Mouse (Mus musculus) forebrain, postnatal 0 days (tissue): ENCODE measurements around the gene Dkkl1. TPM values are rescaled to one million over a fixed set of nuclear protein-coding genes. Genes with fewer than 3 reads are reported as not detected.

Experiments used
- ATAC-seq: fragments of 200-750 bp; cut with Nextera tagmentation; 2 replicates; pipeline ENCODE4 v1.8.0; 2017; ENCODE audit warnings: mild to moderate bottlenecking, moderate library complexity
- DNase-seq: peaks from one replicate; pipeline ENCODE4 v3.0.0-alpha.2; 2015
- H3K27ac ChIP-seq: fragments of 300-500 bp; sonication (generic); 2 replicates; pipeline ENCODE4 v1.5.1; 2014; ENCODE audit warnings: low read depth, mild to moderate bottlenecking, antibody characterized with exemption, low read length, moderate library complexity, mixed read lengths
- H3K27me3 ChIP-seq: fragments of 300-500 bp; sonication (generic); 2 replicates; pipeline ENCODE4 v1.6.1; 2014; ENCODE audit warnings: mild to moderate bottlenecking, low read length, mixed read lengths; ENCODE audit not compliant: insufficient read depth
- H3K36me3 ChIP-seq: fragments of 300-500 bp; sonication (generic); 2 replicates; pipeline ENCODE4 v1.6.1; 2014; ENCODE audit warnings: mild to moderate bottlenecking, moderate library complexity; ENCODE audit not compliant: insufficient read depth
- H3K4me1 ChIP-seq: fragments of 300-500 bp; sonication (generic); 2 replicates; pipeline ENCODE4 v1.6.1; 2014; ENCODE audit warnings: antibody characterized with exemption; ENCODE audit not compliant: insufficient read depth
- H3K4me2 ChIP-seq: fragments of 300-500 bp; sonication (generic); 2 replicates; pipeline ENCODE4 v1.6.1; 2014; ENCODE audit warnings: low read depth, mild to moderate bottlenecking, moderate library complexity
- H3K4me3 ChIP-seq: fragments of 300-500 bp; sonication (generic); 2 replicates; pipeline ENCODE4 v1.5.1; 2014; ENCODE audit warnings: low read depth, low read length, mixed read lengths
- H3K9ac ChIP-seq: fragments of 300-500 bp; sonication (generic); 2 replicates; pipeline ENCODE4 v1.6.1; 2014; ENCODE audit warnings: mild to moderate bottlenecking
- H3K9me3 ChIP-seq: fragments of 300-500 bp; sonication (generic); 2 replicates; pipeline ENCODE4 v1.6.1; 2016; ENCODE audit warnings: low read length
- CTCF ChIP-seq: sonication (generic); IDR thresholded peaks from 2 replicates; pipeline ENCODE4 v1.5.1; 2016; ENCODE audit warnings: antibody characterized with exemption, control low read depth, low read depth
- WGBS: fragments of 180-500 bp; shearing (Covaris S2); extraction: QIAGEN DNeasy Blood & Tissue Kit; methylation state at CpG from one replicate; pipeline ENCODE4 v1.1.7; 2014; 5-methylcytosine and 5-hydroxymethylcytosine counted together
- polyA plus RNA-seq: library from polyadenylated mRNA; unstranded; fragments of >200 nt; fragmentation: Nextera tagmentation; extraction: Ambion mirVana; gene quantifications from 2 replicates; pipeline ENCODE4 v1.2.1, GENCODE M21; 2015
- total RNA-seq: library from RNA; depleted of rRNA; stranded (reverse); fragments of >200 nt; gene quantifications from 2 replicates; pipeline ENCODE4 v1.2.3, GENCODE M21; 2014

The Dkkl1 gene
- total and polyA plus RNA-seq, 2 experiments from 2014 or later, result 9.1 to 12.1 TPM

DNA sequence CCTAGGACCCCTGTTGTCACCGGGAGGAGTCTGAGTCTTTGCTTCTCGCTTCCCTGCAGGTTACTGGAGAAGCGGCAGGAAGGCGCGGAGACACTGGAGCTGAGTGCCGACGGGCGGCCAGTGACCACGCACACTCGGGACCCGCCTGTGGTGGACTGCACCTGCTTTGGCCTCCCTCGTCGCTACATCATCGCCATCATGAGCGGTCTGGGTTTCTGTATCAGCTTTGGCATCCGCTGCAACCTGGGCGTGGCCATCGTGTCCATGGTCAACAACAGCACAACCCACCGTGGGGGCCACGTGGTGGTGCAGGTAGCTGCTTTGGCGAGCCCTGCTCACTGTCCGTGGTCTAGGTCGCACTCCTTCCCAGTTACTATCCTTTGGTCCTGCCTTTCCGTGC is 43.3 kb downstream of the Dkkl1 start:
- H3K9ac ChIP-seq, result 0 out of 2 replicates have a peak overlapping the region, but pooled peaks have one; percentile 18
- no peaks in the 10 kb centered on the region for H3K36me3 ChIP-seq
- TF ChIP-seq CTCF, result no peak
- DNase-seq (no peak), ATAC-seq (no peak)
- peak overlapping the region; percentile 38 for H3K4me2 ChIP-seq
- no peaks in the 10 kb centered on the region for H3K9me3 ChIP-seq
- WGBS, result 7% methylated on average over 24 of the region's 24 CpGs
- no peak overlapping the region for H3K27ac ChIP-seq
- H3K4me3 ChIP-seq, result no peak overlapping the region
- H3K27me3 ChIP-seq, result peaks cover 11% of the 10 kb centered on the region
- no peaks in the 10 kb centered on the region for H3K4me1 ChIP-seq

DNA sequence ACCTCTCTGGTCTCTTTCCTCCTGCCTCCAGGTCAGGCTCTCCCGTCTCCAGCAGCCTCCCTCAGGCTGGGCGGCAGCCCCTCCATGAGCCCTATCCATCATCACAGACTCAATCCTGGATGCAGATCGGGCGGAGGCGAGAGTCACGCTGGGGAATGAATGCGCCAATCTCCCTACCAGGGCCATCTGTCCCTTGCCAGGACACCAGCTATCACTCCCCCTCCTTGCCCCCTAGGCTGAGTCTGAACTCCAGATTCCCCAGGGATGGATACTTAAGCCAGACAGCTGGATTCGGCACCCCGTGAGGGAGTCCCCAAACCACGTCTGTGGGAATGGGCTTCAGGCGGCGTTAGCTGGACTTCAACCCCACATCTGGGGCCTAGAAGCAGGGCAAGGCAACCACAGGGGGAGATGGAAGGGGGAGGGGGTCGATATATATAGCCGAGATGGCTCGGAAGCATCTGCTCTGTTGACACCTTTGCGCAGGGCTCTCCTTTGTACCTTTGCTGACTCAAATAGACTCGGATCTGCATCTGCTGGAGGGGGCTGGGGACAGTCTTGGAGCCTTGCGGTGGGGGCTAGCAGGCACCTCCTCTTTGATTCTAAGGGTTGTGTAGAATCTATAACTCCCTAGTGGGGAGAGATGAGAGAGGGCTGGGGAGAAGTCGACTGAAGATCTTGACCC is 44.0 kb downstream of the Dkkl1 start:
- ATAC-seq (peak; percentile 21; the same call in 1 of the 2 replicates), DNase-seq (no peak)
- Histone ChIP-seq H3K9ac (peak overlapping the region; percentile 44), H3K4me3 (peak overlapping the region; percentile 18), H3K27ac (no peak overlapping the region), H3K27me3 (peaks cover 14% of the 10 kb centered on the region), H3K9me3 (no peaks in the 10 kb centered on the region), H3K4me1 (no peaks in the 10 kb centered on the region), H3K4me2 (peak overlapping the region; percentile 38), H3K36me3 (no peaks in the 10 kb centered on the region)
- 5% methylated on average over 19 of the region's 19 CpGs for WGBS
- no peak for TF ChIP-seq CTCF

DNA sequence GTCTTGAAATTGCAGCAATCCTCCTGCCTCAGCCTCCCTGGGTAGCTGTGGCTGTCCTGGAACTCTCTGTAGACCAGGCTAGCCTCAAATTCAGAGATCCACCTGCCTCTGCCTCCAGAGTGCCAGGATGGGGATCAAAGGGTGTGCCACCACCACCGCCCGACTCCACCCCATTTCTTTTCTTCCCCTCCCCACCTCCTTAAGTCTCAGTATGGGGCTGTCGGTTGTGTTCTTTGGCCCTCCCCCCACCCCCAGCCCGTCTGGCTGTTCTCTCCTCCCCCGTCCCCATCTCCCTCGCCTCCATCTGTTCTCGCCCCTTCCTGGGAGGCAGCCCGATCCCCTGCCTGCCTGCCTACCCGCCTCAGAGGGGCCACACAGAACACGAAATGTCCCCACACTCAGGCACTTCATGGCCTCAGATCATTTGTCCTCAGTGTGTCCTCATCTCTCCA is 45.0 kb downstream of the Dkkl1 start:
- Histone ChIP-seq H3K9ac (no peak overlapping the region), H3K4me2 (peak overlapping the region; percentile 38), H3K36me3 (no peaks in the 10 kb centered on the region), H3K27me3 (peaks cover 14% of the 10 kb centered on the region), H3K4me3 (no peak overlapping the region), H3K9me3 (no peaks in the 10 kb centered on the region), H3K4me1 (peaks cover 6% of the 10 kb centered on the region; the same call in 1 of the 2 replicates), H3K27ac (peak overlapping the region; percentile 54; the same call in 1 of the 2 replicates)
- TF ChIP-seq CTCF, result no peak
- no peak for ATAC-seq
- no peak for DNase-seq
- 18% methylated on average over 10 of the region's 10 CpGs for WGBS

DNA sequence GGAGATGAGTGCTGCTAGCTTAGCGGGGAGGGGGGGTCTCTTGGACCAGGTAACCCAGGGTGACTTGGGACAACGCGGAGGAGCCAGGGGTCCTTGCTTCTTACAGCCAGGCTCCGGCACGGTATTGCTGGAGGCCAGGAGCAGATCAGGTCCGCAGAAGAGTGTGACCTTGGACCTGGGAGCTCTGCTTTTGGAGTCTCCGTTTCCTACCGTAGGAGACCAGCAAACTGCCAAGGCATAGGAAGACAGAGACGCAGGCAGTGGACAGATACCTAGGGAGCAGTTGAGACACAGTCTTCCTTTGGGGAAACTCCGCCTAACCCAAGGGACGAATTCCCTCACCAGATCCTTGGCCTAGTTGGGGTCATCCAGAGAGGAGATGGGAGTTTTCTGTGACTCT is 46.2 kb downstream of the Dkkl1 start:
- H3K9ac ChIP-seq, result no peak overlapping the region
- peak overlapping the region; percentile 62 for H3K4me2 ChIP-seq

DNA sequence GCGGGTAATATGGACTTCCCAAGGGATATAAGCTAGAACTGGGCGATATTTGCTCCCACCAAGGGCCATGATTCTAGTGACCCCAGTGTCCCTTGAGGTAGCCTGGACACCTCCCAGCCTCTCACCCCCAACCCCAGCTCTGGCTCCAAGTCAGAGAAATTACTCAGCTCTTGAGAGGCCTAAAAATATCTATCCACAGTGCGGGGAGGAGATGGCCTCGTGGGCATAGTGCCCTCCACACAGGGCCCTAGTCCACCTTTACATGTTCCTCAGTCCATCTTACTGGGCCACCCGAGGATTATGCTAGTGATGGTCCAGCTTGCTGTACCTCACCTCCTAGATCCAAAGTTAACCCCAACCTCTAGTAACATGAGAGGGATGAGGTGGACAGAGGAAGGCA is 47.1 kb downstream of the Dkkl1 start:
- peaks cover 6% of the 10 kb centered on the region; the same call in 1 of the 2 replicates for H3K36me3 ChIP-seq
- 61% methylated on average over 5 of the region's 5 CpGs for WGBS
- ATAC-seq (no peak), DNase-seq (no peak)
- H3K9me3 ChIP-seq, result no peaks in the 10 kb centered on the region
- no peak for TF ChIP-seq CTCF
- H3K4me1 ChIP-seq, result peaks cover 6% of the 10 kb centered on the region; the same call in 1 of the 2 replicates
- H3K4me3 ChIP-seq, result peak overlapping the region; percentile 47
- H3K9ac ChIP-seq, result peak overlapping the region; percentile 59; the same call in 1 of the 2 replicates
- peak overlapping the region; percentile 62 for H3K4me2 ChIP-seq
- H3K27ac ChIP-seq, result peak overlapping the region; percentile 9; the same call in 1 of the 2 replicates
- peaks cover 14% of the 10 kb centered on the region for H3K27me3 ChIP-seq

More for the DNA sequence above, 46.2 kb downstream of the Dkkl1 start:
- DNase-seq (no peak), ATAC-seq (no peak)
- H3K36me3 ChIP-seq, result no peaks in the 10 kb centered on the region
- TF ChIP-seq CTCF, result no peak
- 41% methylated on average over 11 of the region's 11 CpGs for WGBS
- no peaks in the 10 kb centered on the region for H3K9me3 ChIP-seq
- peaks cover 14% of the 10 kb centered on the region for H3K27me3 ChIP-seq
- peaks cover 6% of the 10 kb centered on the region; the same call in 1 of the 2 replicates for H3K4me1 ChIP-seq
- no peak overlapping the region for H3K27ac ChIP-seq
- peak overlapping the region; percentile 6; the same call in 1 of the 2 replicates for H3K4me3 ChIP-seq

DNA sequence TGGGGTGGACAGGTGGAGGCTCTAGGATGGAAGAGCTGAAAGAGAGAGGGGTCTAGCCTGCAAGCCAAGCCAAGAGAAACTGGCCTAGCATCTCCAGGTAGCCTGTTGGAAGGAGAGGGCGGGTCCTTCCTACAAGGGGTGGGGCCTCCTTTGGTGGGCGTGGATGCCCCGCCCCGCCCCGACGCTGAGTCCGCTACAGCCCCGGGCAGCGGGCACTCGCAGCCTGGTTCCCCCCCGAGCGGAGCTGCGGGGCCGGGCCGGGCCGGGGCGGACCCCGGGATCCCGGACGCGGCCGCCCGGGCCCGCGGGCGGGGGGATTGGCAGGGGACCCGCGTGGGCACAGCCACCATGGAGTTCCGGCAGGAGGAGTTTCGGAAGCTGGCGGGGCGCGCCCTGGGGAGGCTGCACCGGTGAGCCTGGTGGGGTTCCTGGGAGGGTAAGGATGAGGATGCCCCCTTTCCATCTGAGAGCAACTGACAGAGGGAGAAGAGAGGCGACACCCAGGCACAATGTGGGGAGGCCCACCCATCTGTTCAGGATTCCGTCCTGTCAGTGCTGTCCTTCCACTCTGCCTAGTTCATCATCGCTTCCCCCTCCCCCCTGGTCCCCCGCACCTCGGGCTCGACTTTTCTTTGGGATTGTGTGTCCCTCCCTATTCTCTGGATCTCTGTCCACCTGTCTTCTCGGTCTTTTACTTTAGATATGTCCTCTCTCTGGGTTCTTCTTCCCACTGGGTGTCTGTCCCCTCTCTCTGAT is 48.0 kb downstream of the Dkkl1 start, which contains the start of gene Slc17a7:
Slc17a7 (plus strand) TSS at position 215 of the 756 bp plus-strand sequence.
- 2% methylated on average over 39 of the region's 41 CpGs for WGBS
- peaks cover 14% of the 10 kb centered on the region for H3K27me3 ChIP-seq
- peak within 1 kb of the TSS; percentile 59 for H3K9ac ChIP-seq
- H3K9me3 ChIP-seq, result no peaks in the 10 kb centered on the region
- no peak for TF ChIP-seq CTCF
- peak within 1 kb of the TSS; percentile 75 for H3K27ac ChIP-seq
- peaks cover 13% of the 10 kb centered on the region; the same call in 1 of the 2 replicates for H3K36me3 ChIP-seq
- H3K4me2 ChIP-seq, result peak within 1 kb of the TSS; percentile 62
- H3K4me1 ChIP-seq, result peaks cover 6% of the 10 kb centered on the region; the same call in 1 of the 2 replicates
- H3K4me3 ChIP-seq, result peak within 1 kb of the TSS; percentile 47
- no peak for DNase-seq
- no peak for ATAC-seq
